Mouse (Mus musculus): ENCODE data around the gene Rabggtb. TPM values are rescaled to one million over a fixed set of nuclear protein-coding genes. Genes with fewer than 3 reads are reported as not detected.

Rabggtb gene
- polyA plus RNA-seq, 1 experiment from 2014 or later = 36.6 TPM

DNA sequence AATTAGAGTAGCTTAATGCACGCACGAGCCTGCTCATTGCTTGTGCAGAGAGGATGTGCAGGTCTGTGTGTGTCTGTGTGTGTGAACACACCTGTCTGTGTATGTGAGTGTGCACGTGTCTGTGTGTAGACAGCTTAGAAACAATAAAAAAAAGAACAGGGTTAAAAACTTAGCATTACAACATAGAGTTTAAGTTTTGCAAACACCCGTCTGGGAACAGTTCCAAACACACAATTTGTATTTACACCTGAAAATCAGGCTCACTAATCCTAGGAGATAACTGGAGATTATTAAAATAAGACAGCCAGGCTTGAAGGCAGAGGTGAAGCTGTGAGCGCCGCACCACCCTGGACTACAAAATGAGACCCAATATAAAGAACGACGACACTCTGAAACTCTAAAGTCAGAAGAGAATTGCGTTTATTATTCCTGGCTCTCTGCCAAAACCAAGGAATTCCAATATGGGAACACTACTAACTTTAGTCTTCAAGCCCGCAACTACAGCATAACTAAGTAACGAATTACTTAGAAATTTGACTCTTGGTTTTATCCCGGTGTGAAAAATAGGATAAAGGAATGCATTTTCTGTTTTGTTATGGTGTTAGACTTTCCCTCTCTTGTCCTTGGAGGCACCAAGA is 30.3 kb upstream of the Rabggtb start:
- WGBS (ENCODE audit: insufficient replicate concordance) = 52% methylated on average over 12 of the region's 12 CpGs
- H3K4me2 ChIP-seq = peak overlapping the region; percentile 79
- ATAC-seq (ENCODE audit: insufficient read depth) = no peak
- H3K4me1 ChIP-seq (replicated peaks) = peaks cover 40% of the 10 kb centered on the region
- no peaks in the 10 kb centered on the region for H3K9me3 ChIP-seq (replicated peaks)
- H3K27ac ChIP-seq (replicated peaks) = peak overlapping the region; percentile 86; the same call in 1 of the 2 replicates
- H3K4me3 ChIP-seq (replicated peaks) = peak overlapping the region; percentile 82
- H3K27me3 ChIP-seq = no peaks in the 10 kb centered on the region
- peaks cover 14% of the 10 kb centered on the region for H3K36me3 ChIP-seq (replicated peaks)
- 0 out of 2 replicates have a peak overlapping the region, but pooled peaks have one; percentile 82 for H3K9ac ChIP-seq

GRCm38 (mm10) chr3:153941613-153942012 is 28.8 kb upstream of the Rabggtb start:
- Histone ChIP-seq H3K27ac (replicated peaks) (no peak overlapping the region), H3K9me3 (replicated peaks) (no peaks in the 10 kb centered on the region), H3K36me3 (replicated peaks) (peaks cover 27% of the 10 kb centered on the region), H3K4me3 (replicated peaks) (no peak overlapping the region), H3K4me2 (no peak overlapping the region), H3K9ac (no peak overlapping the region), H3K27me3 (no peaks in the 10 kb centered on the region), H3K4me1 (replicated peaks) (peaks cover 40% of the 10 kb centered on the region)
- ATAC-seq (ENCODE audit: insufficient read depth) = no peak
- WGBS (ENCODE audit: insufficient replicate concordance) = 87% methylated on average over 13 of the region's 13 CpGs

GRCm38 (mm10) chr3:153940486-153940885 is 27.7 kb upstream of the Rabggtb start:
- H3K27me3 ChIP-seq = no peaks in the 10 kb centered on the region
- H3K27ac ChIP-seq (replicated peaks) = no peak overlapping the region
- no peak for ATAC-seq (ENCODE audit: insufficient read depth)
- H3K9ac ChIP-seq = no peak overlapping the region
- peaks cover 40% of the 10 kb centered on the region for H3K4me1 ChIP-seq (replicated peaks)
- no peak overlapping the region for H3K4me2 ChIP-seq
- H3K36me3 ChIP-seq (replicated peaks) = peaks cover 32% of the 10 kb centered on the region
- no peak overlapping the region for H3K4me3 ChIP-seq (replicated peaks)
- no peaks in the 10 kb centered on the region for H3K9me3 ChIP-seq (replicated peaks)
- 80% methylated on average over 9 of the region's 9 CpGs for WGBS (ENCODE audit: insufficient replicate concordance)

DNA sequence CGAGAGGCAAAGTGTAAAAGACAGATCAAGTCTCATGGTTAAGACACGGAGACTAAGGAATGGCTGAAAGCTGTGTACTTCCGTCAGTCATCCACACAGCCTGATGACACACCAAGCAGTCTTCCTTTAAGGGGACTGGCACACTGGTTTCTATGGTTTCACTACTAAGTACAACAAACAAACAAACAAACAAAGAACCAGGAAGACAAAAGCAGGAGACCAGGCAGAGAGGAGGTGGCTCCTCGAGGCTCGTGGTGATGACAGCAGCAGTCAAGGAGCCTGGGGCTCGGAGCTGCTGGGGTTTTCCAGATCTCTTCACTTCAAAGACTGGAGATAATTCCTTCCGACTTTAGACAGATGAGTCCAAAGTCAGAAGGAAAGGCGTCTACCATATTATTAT is 27.2 kb upstream of the Rabggtb start:
- Histone ChIP-seq H3K4me1 (replicated peaks) (peaks cover 36% of the 10 kb centered on the region), H3K4me2 (no peak overlapping the region), H3K4me3 (replicated peaks) (no peak overlapping the region), H3K27ac (replicated peaks) (no peak overlapping the region), H3K9me3 (replicated peaks) (no peaks in the 10 kb centered on the region), H3K36me3 (replicated peaks) (peaks cover 35% of the 10 kb centered on the region), H3K27me3 (no peaks in the 10 kb centered on the region), H3K9ac (no peak overlapping the region)
- 68% methylated on average over 8 of the region's 8 CpGs for WGBS (ENCODE audit: insufficient replicate concordance)
- ATAC-seq (ENCODE audit: insufficient read depth) = no peak

DNA sequence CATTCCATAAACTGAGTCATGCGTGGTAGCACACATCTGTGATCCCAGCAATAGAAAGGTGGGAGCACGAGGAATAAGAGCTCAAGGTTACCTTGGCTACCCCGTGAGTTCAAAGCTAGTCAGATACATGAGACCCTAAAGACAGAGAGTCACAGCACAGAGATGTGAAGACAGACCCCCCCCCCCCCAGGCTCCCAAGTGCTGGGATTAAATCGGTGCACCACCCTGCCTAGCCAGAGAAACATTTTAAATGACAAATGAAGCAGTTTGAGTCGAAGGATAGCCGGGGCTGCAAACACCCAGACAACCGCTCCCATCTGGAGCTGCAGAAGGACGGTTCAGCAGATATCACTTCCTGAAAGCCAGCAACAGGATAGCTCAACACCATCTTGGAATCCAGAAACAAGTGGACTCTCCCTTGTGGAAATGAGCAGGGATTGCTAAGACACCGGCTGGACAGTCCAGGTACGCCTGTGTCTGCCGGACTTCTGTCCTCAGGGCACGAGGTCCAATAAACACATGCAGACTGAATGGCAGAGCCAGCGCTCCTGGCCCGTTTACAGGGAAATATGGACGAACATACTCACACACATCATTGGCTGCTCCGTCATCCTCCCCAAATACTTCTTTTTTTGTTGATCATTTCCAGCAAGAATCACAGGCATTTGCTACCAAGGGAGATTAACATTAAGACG is 24.5 kb upstream of the Rabggtb start:
- Histone ChIP-seq H3K4me1 (replicated peaks) (peaks cover 12% of the 10 kb centered on the region), H3K9ac (no peak overlapping the region), H3K9me3 (replicated peaks) (no peaks in the 10 kb centered on the region), H3K27ac (replicated peaks) (no peak overlapping the region), H3K4me2 (no peak overlapping the region), H3K36me3 (replicated peaks) (peaks cover 59% of the 10 kb centered on the region), H3K27me3 (no peaks in the 10 kb centered on the region), H3K4me3 (replicated peaks) (no peak overlapping the region)
- ATAC-seq (ENCODE audit: insufficient read depth) = no peak
- WGBS (ENCODE audit: insufficient replicate concordance) = 84% methylated on average over 17 of the region's 17 CpGs

- WGBS (ENCODE audit: insufficient replicate concordance) = 70% methylated on average over 9 of the region's 9 CpGs
- Histone ChIP-seq H3K4me1 (replicated peaks) (0 out of 2 replicates have a peak, but pooled peaks cover 3% of the 10 kb centered on the region), H3K9me3 (replicated peaks) (no peaks in the 10 kb centered on the region), H3K4me3 (replicated peaks) (no peak overlapping the region), H3K4me2 (no peak overlapping the region), H3K36me3 (replicated peaks) (peaks cover 62% of the 10 kb centered on the region), H3K9ac (no peak overlapping the region), H3K27ac (replicated peaks) (no peak overlapping the region), H3K27me3 (no peaks in the 10 kb centered on the region)
- ATAC-seq (ENCODE audit: insufficient read depth) = no peak
Observed at GRCm38 (mm10) chr3:153935878-153936277, 23.1 kb upstream of the Rabggtb start.

DNA sequence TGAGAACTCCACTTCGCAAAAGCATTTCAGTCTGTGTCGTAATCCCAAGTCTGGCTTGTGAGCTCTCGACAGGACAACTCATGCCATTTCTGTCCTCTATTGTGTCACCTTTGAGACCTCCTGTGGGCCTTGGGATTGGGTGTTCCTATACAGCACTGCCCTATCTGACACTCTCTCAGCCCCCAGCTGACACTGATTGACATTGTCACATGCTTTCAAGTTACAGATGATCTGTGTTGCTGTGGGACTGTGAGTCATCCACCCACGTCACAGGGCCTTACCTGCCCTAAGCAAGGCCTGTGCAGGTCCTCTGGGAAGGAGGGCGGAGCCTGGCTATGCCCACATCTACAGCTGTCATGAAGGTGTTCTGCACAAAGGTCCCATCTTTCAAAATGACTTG is 19.7 kb upstream of the Rabggtb start:
- H3K4me2 ChIP-seq = no peak overlapping the region

DNA sequence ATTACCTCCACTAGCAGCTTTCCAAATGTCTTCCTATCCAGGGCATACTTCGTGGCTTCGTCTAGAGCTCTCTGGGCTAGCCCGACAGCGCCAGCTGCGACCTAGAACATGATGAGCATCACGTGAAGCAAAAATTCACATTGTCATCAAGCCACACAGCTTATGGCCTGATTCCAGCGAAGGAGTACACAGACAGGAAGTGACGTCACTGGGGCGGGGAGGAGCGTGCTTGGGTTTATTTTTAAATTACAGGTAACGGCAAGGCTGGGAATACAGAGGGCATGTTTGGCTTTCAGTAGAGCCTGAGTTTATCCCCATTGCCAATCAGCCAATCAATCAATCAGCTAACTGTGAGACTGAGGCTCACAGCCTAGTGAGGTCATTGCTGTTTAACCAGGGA is 16.7 kb upstream of the Rabggtb start:
- no peaks in the 10 kb centered on the region for H3K9me3 ChIP-seq (replicated peaks)
- 0 out of 2 replicates have a peak, but pooled peaks cover 3% of the 10 kb centered on the region for H3K4me1 ChIP-seq (replicated peaks)
- no peak for ATAC-seq (ENCODE audit: insufficient read depth)
- no peak overlapping the region for H3K9ac ChIP-seq
- H3K27me3 ChIP-seq = no peaks in the 10 kb centered on the region
- peaks cover 71% of the 10 kb centered on the region for H3K36me3 ChIP-seq (replicated peaks)
- WGBS (ENCODE audit: insufficient replicate concordance) = 79% methylated on average over 11 of the region's 11 CpGs
- no peak overlapping the region for H3K4me3 ChIP-seq (replicated peaks)
- no peak overlapping the region for H3K27ac ChIP-seq (replicated peaks)
- no peak overlapping the region for H3K4me2 ChIP-seq

More for the DNA sequence above, 19.7 kb upstream of the Rabggtb start:
- Histone ChIP-seq H3K36me3 (replicated peaks) (peaks cover 68% of the 10 kb centered on the region), H3K4me1 (replicated peaks) (0 out of 2 replicates have a peak, but pooled peaks cover 3% of the 10 kb centered on the region), H3K27ac (replicated peaks) (no peak overlapping the region), H3K9me3 (replicated peaks) (no peaks in the 10 kb centered on the region), H3K27me3 (no peaks in the 10 kb centered on the region), H3K4me3 (replicated peaks) (no peak overlapping the region), H3K9ac (no peak overlapping the region)
- WGBS (ENCODE audit: insufficient replicate concordance) = 68% methylated on average over 5 of the region's 5 CpGs
- ATAC-seq (ENCODE audit: insufficient read depth) = peak; percentile 29; the same call in 1 of the 2 replicates

- whole genome bisulfite sequencing (ENCODE audit: insufficient replicate concordance) = 86% methylated on average over 7 of the region's 7 CpGs
- H3K36me3 ChIP-seq (replicated peaks) = peaks cover 63% of the 10 kb centered on the region
- ATAC-seq (ENCODE audit: insufficient read depth) = no peak
Observed at GRCm38 (mm10) chr3:153926333-153926732, 13.5 kb upstream of the Rabggtb start.

DNA sequence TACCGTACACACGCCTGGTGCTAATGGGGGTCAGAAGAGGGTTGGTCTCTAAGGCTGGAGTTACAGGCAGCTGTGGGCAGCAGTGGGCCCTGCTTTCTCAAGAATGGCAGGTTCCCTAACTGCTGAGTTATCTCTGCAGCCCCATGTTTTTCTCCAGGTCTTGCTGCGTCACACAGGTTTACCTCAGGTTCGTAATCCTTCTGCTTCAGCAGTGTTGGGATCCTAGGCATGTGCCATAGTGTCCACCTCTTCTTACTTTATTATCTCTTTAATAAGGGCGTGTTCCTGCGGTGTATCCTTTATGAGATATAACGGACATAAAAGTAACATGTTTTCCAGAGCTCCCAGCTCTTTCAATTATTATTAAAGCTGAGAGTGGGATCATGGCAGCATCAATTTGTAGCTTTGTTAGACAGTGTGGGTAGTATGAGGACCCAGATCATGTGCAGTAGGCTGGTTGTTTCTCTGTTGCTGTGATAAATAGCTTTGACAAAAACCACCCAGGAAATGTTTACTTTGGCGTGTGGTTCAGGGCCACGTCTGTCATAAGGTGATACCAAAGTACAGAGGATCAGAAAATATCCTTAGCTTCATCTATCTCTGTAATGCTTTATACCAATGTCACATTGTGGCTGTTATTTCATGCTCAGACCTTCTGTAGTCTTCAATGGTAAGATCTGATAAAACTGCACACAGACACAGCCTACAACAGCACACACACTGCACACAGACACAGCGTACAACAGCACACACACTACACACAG is 8.5 kb upstream of the Rabggtb start:
- Histone ChIP-seq H3K9me3 (replicated peaks) (no peaks in the 10 kb centered on the region), H3K9ac (no peak overlapping the region), H3K4me3 (replicated peaks) (no peak overlapping the region), H3K36me3 (replicated peaks) (peaks cover 37% of the 10 kb centered on the region), H3K4me1 (replicated peaks) (peaks cover 5% of the 10 kb centered on the region; the same call in 1 of the 2 replicates), H3K27me3 (no peaks in the 10 kb centered on the region), H3K27ac (replicated peaks) (no peak overlapping the region), H3K4me2 (no peak overlapping the region)
- WGBS (ENCODE audit: insufficient replicate concordance) = 67% methylated on average over 10 of the region's 10 CpGs
- ATAC-seq (ENCODE audit: insufficient read depth) = no peak

More at GRCm38 (mm10) chr3:153926333-153926732, 13.5 kb upstream of the Rabggtb start:
- Histone ChIP-seq H3K9me3 (replicated peaks) (no peaks in the 10 kb centered on the region), H3K4me3 (replicated peaks) (no peak overlapping the region), H3K27me3 (no peaks in the 10 kb centered on the region), H3K4me2 (no peak overlapping the region), H3K27ac (replicated peaks) (no peak overlapping the region), H3K4me1 (replicated peaks) (peaks cover 3% of the 10 kb centered on the region; the same call in 1 of the 2 replicates), H3K9ac (no peak overlapping the region)

- no peak for ATAC-seq (ENCODE audit: insufficient read depth)
- H3K27ac ChIP-seq (replicated peaks) = no peak overlapping the region
- peaks cover 15% of the 10 kb centered on the region for H3K4me1 ChIP-seq (replicated peaks)
- H3K4me3 ChIP-seq (replicated peaks) = no peak overlapping the region
- no peaks in the 10 kb centered on the region for H3K9me3 ChIP-seq (replicated peaks)
- H3K27me3 ChIP-seq = no peaks in the 10 kb centered on the region
- no peak overlapping the region for H3K9ac ChIP-seq
- H3K36me3 ChIP-seq (replicated peaks) = peaks cover 11% of the 10 kb centered on the region
- 20% methylated on average over 1 of the region's 1 CpGs for WGBS (ENCODE audit: insufficient replicate concordance)
- no peak overlapping the region for H3K4me2 ChIP-seq
Observed at GRCm38 (mm10) chr3:153917200-153917599, 4.4 kb upstream of the Rabggtb start.
